Mouse (Mus musculus) naive thymus-derived CD4-positive, alpha-beta T cell, adult 2 months (primary cell): Measurements from ENCODE around the gene Timm10.
A peak's percentile ranks its signal among the peaks of the same experiment; 100 is the strongest.

Experiments used
- DNase-seq: peaks from one replicate; pipeline ENCODE4 v3.0.0-alpha.2; 2011; ENCODE audit warnings: low read depth

Timm10 gene

DNA sequence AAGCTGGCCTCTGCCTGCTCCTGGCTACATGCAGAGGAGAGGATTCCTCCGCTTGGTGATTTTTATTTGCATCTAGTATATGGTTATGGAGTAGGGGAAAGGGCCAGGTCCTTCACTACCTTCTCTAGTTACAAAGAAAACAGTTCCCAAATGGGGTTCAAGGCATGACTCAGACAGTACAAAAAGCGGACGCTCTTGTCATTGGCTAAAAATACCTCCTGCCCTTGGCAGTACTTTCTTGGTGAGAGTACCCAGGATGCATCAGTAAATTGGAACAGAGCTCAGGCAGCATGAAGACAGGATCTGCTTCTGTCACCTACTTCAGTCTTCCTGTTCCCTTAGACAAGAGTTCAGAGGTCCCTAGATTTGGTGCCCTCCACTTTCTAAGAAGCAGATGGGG is 6.9 kb upstream of the Timm10 start:
- no peak for DNase-seq

DNA sequence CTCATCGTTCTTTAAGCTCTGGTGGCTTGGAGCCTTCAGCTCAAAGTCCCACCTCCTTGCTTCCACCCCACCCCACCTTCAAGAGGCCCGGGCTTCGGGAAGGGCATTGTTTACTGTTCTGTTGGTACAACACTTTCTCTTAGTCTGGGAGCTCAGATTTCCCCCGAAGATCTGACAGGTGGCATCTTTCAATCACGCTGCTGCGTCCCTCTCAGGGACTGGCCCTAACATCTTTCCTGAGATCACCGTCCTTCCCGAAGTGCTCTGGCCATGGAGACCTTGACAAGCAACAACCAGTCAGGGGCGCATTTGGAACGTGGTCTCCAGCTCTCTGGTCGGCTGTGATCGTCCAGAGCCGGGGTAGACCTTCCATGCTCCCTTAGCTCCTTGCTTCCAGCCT is 4.2 kb upstream of the Timm10 start, which contains the start of gene Smtnl1:
TSS of gene Smtnl1 (minus strand) at position 101 of the 400 bp plus-strand sequence.
- DNase-seq: no peak

- no peak for DNase-seq
Measured at GRCm38 (mm10) chr2:84823237-84823636, 3.6 kb upstream of the Timm10 start.

DNA sequence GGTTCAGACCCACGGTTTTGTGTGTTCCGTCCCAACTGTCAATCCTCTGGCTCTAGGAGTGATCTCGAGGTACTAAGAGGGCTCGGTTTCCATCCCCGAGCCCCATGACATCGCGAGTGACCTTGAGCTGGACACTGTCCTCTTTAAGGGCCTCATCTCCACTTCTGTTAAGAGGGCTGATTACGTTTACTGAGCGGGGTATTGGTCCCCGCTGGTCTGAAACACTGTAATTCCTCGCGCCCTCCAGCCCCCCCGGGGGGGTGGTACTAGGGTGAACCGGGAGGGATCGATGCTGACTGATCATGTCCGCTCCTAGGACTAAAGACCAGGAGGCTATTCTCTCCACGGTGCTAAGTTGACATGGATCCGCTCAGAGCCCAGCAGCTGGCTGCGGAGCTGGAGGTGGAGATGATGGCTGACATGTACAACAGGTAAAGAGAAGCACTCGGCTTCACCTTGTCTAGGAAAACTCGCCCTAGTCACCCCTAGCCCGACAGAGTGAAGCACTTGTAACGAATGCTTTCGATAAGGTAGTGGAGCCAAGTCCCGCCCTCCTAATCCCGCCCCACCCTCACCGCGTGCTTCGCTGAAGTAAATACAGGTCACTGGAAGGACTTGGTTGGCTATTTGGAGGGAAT is 605 bp downstream of the Timm10 start:
- peak; percentile 30 for DNase-seq

DNA sequence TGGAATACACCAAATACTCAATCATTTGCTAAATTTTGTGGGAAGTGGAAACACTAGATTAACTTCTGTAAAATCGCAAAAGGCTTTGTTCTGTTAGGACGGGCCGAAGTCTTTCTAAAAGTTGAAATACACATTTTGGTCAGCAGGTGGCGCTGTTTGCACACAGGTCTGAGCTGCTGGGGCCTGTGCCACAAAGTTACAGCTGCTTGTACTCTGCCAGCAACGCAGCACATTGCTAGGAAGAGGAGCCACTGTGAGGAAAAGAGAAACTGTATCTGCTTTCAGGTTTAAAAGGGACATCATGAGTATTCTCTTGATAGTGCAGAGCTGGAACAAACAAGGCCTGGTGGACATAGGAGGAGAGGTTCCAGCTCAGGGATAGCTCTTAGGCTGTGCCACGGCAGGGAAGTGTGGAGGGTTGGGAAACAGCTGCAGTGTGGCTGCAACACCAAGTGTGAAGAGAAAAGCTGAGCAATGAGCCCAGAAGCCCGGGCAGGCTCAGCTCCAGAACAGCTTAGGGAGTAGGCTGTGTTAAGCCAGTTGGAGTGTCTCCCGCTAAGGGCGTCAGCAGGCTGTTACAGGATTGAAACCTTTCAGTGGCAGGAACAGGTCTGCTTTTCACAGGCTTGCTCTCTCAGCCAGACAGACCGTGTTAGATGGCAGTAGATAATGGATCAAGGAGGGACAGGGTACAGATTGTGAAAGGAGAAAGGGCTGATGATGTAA is 5.0 kb downstream of the Timm10 start:
- peak; percentile 90 for DNase-seq

DNA sequence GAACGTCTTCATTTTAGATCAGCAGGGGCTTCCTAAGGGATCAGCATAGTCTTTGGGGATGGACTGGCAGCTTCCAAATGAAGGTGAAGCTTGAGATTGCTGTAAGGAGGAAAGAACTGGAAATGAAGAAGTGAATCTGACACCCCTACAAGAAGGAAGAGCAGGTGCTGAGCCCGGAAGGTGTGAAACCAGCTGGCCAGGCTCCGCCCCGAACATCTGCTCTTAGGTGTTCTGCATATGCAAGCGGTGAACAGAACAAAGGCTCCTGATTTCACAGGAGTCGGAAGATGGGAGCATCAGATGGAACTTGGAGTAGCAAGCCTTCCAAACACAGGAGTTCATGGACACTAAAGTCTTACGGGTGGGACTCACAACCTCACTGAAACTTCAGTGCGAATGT is 10.3 kb downstream of the Timm10 start:
- DNase-seq: no peak

GRCm38 (mm10) chr2:84837817-84838592 is 11.2 kb downstream of the Timm10 start:
- DNase-seq: peak; percentile 52

DNA sequence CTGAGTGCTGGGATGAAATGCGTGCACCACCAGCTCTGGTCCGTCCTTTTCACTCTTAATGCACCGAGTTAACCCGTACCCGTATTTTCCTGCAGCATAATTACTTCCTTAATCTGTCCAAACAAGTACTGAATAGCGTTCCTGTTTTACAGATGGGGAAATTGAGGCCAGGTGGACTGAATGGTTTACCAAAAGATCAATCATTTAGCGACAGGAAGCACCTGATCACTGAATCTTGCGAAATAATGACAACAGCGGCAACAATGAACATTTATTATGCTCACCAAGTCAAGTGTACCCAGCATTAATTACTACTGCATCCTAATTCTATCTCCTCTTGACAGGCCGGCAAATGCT is 11.8 kb downstream of the Timm10 start, which contains the start of gene Slc43a1:
TSS of gene Slc43a1 (plus strand) at position 258 of the 357 bp plus-strand sequence.
- DNase-seq: no peak

GRCm38 (mm10) chr2:84838993-84839980 is 12.5 kb downstream of the Timm10 start:
- peak; percentile 22 for DNase-seq

DNA sequence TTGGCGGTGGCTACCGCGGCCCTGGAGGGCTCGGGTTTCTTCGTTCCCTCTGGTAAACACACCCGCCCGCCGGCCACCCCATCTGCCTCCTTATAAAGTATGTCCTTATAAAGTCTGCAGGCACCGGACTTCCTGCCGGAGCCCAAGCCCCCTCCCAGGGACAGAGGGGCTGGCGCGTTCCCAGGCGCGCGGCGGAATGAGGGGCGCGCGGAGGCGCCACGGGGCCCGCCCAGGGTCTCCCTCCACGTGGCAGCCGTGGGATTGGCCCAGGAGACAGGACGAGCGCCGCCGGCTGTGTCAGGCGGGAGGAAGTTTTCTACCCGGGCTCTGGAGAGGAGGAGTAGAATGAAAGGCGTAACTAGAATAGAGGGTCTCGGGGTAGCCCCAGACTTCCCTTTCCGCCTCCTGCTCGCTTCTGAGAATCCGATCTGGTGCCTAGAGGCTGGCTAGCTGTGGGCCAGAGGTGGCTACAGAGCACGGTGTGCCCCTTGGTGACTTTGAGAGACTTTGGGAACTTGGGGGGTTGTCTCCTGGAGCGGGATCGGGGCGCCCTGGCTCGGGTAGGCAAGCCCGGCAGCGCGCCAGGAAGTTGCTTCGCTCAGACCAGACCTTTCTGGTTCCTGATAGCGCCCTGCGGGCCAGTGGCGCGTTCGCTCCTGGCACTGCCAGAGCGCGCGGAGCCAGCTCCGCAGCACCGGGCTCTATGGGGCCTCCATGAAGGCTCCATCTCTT is 13.4 kb downstream of the Timm10 start:
- DNase-seq: peak; percentile 42

GRCm38 (mm10) chr2:84840748-84841563 is 14.2 kb downstream of the Timm10 start:
- DNase-seq: no peak

GRCm38 (mm10) chr2:84841905-84842304 is 15.1 kb downstream of the Timm10 start:
- no peak for DNase-seq

GRCm38 (mm10) chr2:84843654-84844053 is 16.9 kb downstream of the Timm10 start:
- no peak for DNase-seq

- DNase-seq: no peak
Measured at GRCm38 (mm10) chr2:84845226-84845625, 18.4 kb downstream of the Timm10 start.

DNA sequence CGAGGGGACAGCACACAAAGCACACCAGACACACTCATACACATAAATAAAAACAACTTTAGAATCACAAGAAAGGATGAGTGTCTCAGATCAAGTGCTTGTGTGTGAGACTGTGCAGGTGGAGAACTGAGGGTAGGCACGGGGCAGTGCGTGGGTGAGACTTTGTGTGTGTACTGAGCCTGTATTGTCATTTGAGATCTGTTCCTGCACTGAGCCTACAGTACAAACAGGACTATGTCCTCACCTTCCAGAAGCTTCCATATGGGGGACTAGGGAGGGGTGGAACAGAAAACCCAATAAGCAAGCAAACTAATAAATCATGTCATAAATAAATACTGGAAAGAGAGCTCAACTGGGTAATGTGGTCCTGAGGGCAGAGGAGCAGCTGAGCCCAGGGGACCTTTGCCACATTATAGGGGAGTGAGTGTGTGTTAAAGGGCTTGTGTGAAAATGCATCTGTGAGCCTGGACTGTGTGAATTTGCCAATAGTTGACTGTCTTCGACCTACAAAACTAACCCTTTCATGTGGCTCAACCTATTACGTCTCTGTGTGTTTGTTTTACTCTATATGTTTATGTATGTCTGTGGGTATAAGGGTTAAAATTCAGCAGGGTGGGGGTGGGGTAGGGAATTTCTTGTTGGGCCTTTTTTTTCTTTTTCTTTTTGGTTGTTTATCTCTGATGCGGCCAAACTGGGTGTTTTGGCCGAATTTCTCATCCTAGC is 23.8 kb downstream of the Timm10 start:
- no peak for DNase-seq

GRCm38 (mm10) chr2:84851130-84852040 is 24.6 kb downstream of the Timm10 start:
- no peak for DNase-seq

DNA sequence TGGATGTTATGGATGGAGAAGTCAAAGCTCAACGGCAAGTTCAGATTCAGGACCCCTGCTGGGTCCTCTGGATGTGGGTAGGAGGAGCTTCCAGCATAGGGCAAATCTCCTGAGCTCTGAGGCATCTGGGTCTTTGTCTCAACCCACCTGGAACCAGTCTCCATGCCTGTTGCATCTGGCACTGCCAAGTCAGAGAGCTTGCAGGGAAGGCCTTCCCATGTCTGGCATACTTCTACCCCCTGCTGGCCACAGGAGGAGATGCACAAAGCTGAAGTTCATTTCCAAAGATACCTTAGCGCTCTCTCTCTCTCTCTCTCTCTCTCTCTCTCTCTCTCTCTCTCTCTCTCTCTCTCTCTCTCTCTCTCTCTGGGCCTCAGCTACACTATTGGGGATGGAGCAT is 28.9 kb downstream of the Timm10 start:
- peak; percentile 62 for DNase-seq

DNA sequence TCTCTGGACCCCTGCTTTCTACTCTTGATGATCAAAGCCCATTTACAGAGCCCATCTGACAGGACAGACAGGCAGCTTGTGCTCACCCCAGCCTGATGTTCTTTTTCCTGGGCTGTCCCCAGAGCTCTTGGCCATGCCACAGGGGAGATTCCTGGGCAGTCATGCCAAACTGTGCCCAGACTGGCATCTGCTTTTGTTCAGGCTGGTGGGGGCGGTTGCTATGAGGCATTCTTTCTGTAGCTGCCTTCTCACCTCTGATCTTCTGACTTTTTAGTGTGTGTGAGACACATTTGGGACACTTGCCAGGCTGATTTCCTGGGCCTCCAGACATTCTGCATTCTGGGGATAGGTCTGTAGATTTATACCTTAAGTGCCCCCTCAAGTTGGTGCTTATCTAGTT is 31.8 kb downstream of the Timm10 start:
- DNase-seq: no peak
